Mouse (Mus musculus) heart, embryonic 12.5 days (tissue): Measurements from ENCODE around the gene Nrtn. TPM values are rescaled to one million over a fixed set of nuclear protein-coding genes. Genes with fewer than 3 reads are reported as not detected.

Experiments
- ATAC-seq: fragments of 200-750 bp; cut with Nextera tagmentation; 2 replicates; pipeline ENCODE4 v1.8.0; 2017; ENCODE audit warnings: moderate TSS enrichment, moderate library complexity; ENCODE audit not compliant: insufficient number of reproducible peaks, low FRiP score
- H3K27ac ChIP-seq: fragments of 300-500 bp; sonication (generic); 2 replicates; pipeline ENCODE4 v1.5.1; 2016; ENCODE audit warnings: mild to moderate bottlenecking, moderate library complexity; ENCODE audit not compliant: poor library complexity, severe bottlenecking
- H3K27me3 ChIP-seq: fragments of 300-500 bp; sonication (generic); replicated peaks from 2 replicates; pipeline ENCODE4 v1.6.1; 2016; ENCODE audit warnings: mild to moderate bottlenecking, moderate library complexity
- H3K36me3 ChIP-seq: fragments of 300-500 bp; sonication (generic); 2 replicates; pipeline ENCODE4 v1.6.1; 2016; ENCODE audit warnings: mild to moderate bottlenecking, moderate library complexity
- H3K4me1 ChIP-seq: fragments of 300-500 bp; sonication (generic); replicated peaks from 2 replicates; pipeline ENCODE4 v1.6.1; 2016; ENCODE audit warnings: mild to moderate bottlenecking
- H3K4me2 ChIP-seq: fragments of 300-500 bp; sonication (generic); 2 replicates; pipeline ENCODE4 v1.6.1; 2016; ENCODE audit warnings: mild to moderate bottlenecking, moderate library complexity
- H3K4me3 ChIP-seq: fragments of 300-500 bp; sonication (generic); 2 replicates; pipeline ENCODE4 v1.5.1; 2016; ENCODE audit warnings: mild to moderate bottlenecking
- H3K9ac ChIP-seq: fragments of 300-500 bp; sonication (generic); 2 replicates; pipeline ENCODE4 v1.6.1; 2016; ENCODE audit warnings: mild to moderate bottlenecking, moderate library complexity
- H3K9me3 ChIP-seq: fragments of 300-500 bp; sonication (generic); replicated peaks from 2 replicates; pipeline ENCODE4 v1.6.1; 2016; ENCODE audit warnings: mild to moderate bottlenecking, moderate library complexity
- whole genome bisulfite sequencing: fragments of 180-500 bp; shearing (Covaris S2); methylation state at CpG from one replicate; pipeline ENCODE4 v1.1.7; 2016; 5-methylcytosine and 5-hydroxymethylcytosine counted together
- polyA plus RNA-seq: library from polyadenylated mRNA; unstranded; fragments of >200 nt; fragmentation: Nextera tagmentation; extraction: Ambion mirVana; gene quantifications from 2 replicates; pipeline ENCODE4 v1.2.1, GENCODE M21; 2016

The Nrtn gene
- polyA plus RNA-seq, 1 experiment from 2014 or later, result 9.0 TPM

GRCm38 (mm10) chr17:56762769-56763731, 5.7 kb upstream of the Nrtn start:
- Histone ChIP-seq H3K4me3 (no peak overlapping the region), H3K9me3 (peaks cover 6% of the 10 kb centered on the region; the same call in 1 of the 2 replicates), H3K4me2 (peak overlapping the region; percentile 65), H3K27me3 (peaks cover 27% of the 10 kb centered on the region), H3K4me1 (peaks cover 27% of the 10 kb centered on the region), H3K27ac (peak overlapping the region; percentile 81), H3K9ac (peak overlapping the region; percentile 43; the same call in 1 of the 2 replicates), H3K36me3 (peaks cover 17% of the 10 kb centered on the region)
- ATAC-seq, result no peak
- 37% methylated on average over 27 of the region's 27 CpGs for WGBS

- WGBS, result 1% methylated on average over 28 of the region's 28 CpGs
- H3K27me3 ChIP-seq, result peaks cover 38% of the 10 kb centered on the region
These were observed 4.7 kb upstream of the Nrtn start for GRCm38 (mm10) chr17:56761991-56762410.

GRCm38 (mm10) chr17:56761077-56761476, 3.7 kb upstream of the Nrtn start:
- H3K36me3 ChIP-seq, result no peaks in the 10 kb centered on the region
- H3K4me1 ChIP-seq, result peaks cover 41% of the 10 kb centered on the region
- peaks cover 8% of the 10 kb centered on the region; the same call in 1 of the 2 replicates for H3K9me3 ChIP-seq
- H3K9ac ChIP-seq, result no peak overlapping the region
- no peak overlapping the region for H3K4me3 ChIP-seq
- WGBS, result 70% methylated on average over 3 of the region's 3 CpGs
- no peak overlapping the region for H3K4me2 ChIP-seq
- ATAC-seq, result no peak
- peaks cover 47% of the 10 kb centered on the region for H3K27me3 ChIP-seq
- H3K27ac ChIP-seq, result no peak overlapping the region

More at GRCm38 (mm10) chr17:56761991-56762410, 4.7 kb upstream of the Nrtn start:
- Histone ChIP-seq H3K4me3 (peak overlapping the region; percentile 40), H3K4me2 (peak overlapping the region; percentile 65), H3K27ac (peak overlapping the region; percentile 81), H3K9me3 (peaks cover 8% of the 10 kb centered on the region; the same call in 1 of the 2 replicates), H3K36me3 (peaks cover 7% of the 10 kb centered on the region), H3K9ac (peak overlapping the region; percentile 43), H3K4me1 (peaks cover 37% of the 10 kb centered on the region)
- ATAC-seq, result peak; percentile 79

- ATAC-seq, result no peak
- Histone ChIP-seq H3K36me3 (no peaks in the 10 kb centered on the region), H3K27me3 (peaks cover 65% of the 10 kb centered on the region), H3K9ac (no peak overlapping the region), H3K4me3 (no peak overlapping the region), H3K4me1 (peaks cover 42% of the 10 kb centered on the region), H3K9me3 (peaks cover 8% of the 10 kb centered on the region; the same call in 1 of the 2 replicates), H3K4me2 (no peak overlapping the region), H3K27ac (no peak overlapping the region)
- WGBS, result 61% methylated on average over 7 of the region's 7 CpGs
These were observed 1.9 kb upstream of the Nrtn start for GRCm38 (mm10) chr17:56759261-56759660.

- Histone ChIP-seq H3K27ac (no peak overlapping the region), H3K4me1 (peaks cover 41% of the 10 kb centered on the region), H3K9ac (no peak overlapping the region), H3K4me3 (no peak overlapping the region), H3K9me3 (peaks cover 8% of the 10 kb centered on the region; the same call in 1 of the 2 replicates), H3K27me3 (peaks cover 76% of the 10 kb centered on the region), H3K4me2 (peak overlapping the region; percentile 89; the same call in 1 of the 2 replicates), H3K36me3 (no peaks in the 10 kb centered on the region)
- 4% methylated on average over 12 of the region's 12 CpGs for WGBS
- ATAC-seq, result no peak
These were observed 802 bp upstream of the Nrtn start for GRCm38 (mm10) chr17:56758132-56758531.

- H3K4me3 ChIP-seq, result peak overlapping the region; percentile 51
- peaks cover 30% of the 10 kb centered on the region for H3K4me1 ChIP-seq
- peaks cover 89% of the 10 kb centered on the region for H3K27me3 ChIP-seq
- peak overlapping the region; percentile 89 for H3K4me2 ChIP-seq
- H3K9ac ChIP-seq, result peak overlapping the region; percentile 77
- 2% methylated on average over 51 of the region's 51 CpGs for WGBS
- H3K27ac ChIP-seq, result no peak overlapping the region
- 0 out of 2 replicates have a peak, but pooled peaks have one; percentile 5 for ATAC-seq
- H3K9me3 ChIP-seq, result peaks cover 8% of the 10 kb centered on the region; the same call in 1 of the 2 replicates
- no peaks in the 10 kb centered on the region for H3K36me3 ChIP-seq
These were observed 479 bp downstream of the Nrtn start for GRCm38 (mm10) chr17:56756703-56757399.

- H3K4me2 ChIP-seq, result peak overlapping the region; percentile 17; the same call in 1 of the 2 replicates
- peaks cover 8% of the 10 kb centered on the region; the same call in 1 of the 2 replicates for H3K9me3 ChIP-seq
- peaks cover 95% of the 10 kb centered on the region for H3K27me3 ChIP-seq
- peaks cover 29% of the 10 kb centered on the region for H3K4me1 ChIP-seq
- H3K4me3 ChIP-seq, result 0 out of 2 replicates have a peak overlapping the region, but pooled peaks have one; percentile 5
- H3K27ac ChIP-seq, result no peak overlapping the region
- H3K36me3 ChIP-seq, result no peaks in the 10 kb centered on the region
- WGBS, result 13% methylated on average over 36 of the region's 36 CpGs
- no peak overlapping the region for H3K9ac ChIP-seq
- ATAC-seq, result no peak
These were observed 2.8 kb downstream of the Nrtn start for GRCm38 (mm10) chr17:56754271-56755185.

GRCm38 (mm10) chr17:56753452-56753851, 3.9 kb downstream of the Nrtn start:
- Histone ChIP-seq H3K9me3 (peaks cover 6% of the 10 kb centered on the region; the same call in 1 of the 2 replicates), H3K4me3 (no peak overlapping the region), H3K4me2 (no peak overlapping the region), H3K4me1 (peaks cover 29% of the 10 kb centered on the region), H3K27me3 (peaks cover 93% of the 10 kb centered on the region), H3K36me3 (no peaks in the 10 kb centered on the region), H3K27ac (no peak overlapping the region), H3K9ac (no peak overlapping the region)
- WGBS, result 23% methylated on average over 15 of the region's 15 CpGs
- ATAC-seq, result no peak

- Histone ChIP-seq H3K36me3 (no peaks in the 10 kb centered on the region), H3K4me2 (peak overlapping the region; percentile 63), H3K27me3 (peaks cover 74% of the 10 kb centered on the region), H3K4me1 (peaks cover 16% of the 10 kb centered on the region; the same call in 1 of the 2 replicates), H3K4me3 (peak overlapping the region; percentile 42), H3K27ac (no peak overlapping the region), H3K9ac (peak overlapping the region; percentile 30; the same call in 1 of the 2 replicates), H3K9me3 (peaks cover 3% of the 10 kb centered on the region; the same call in 1 of the 2 replicates)
- ATAC-seq, result peak; percentile 77
- WGBS, result 17% methylated on average over 71 of the region's 71 CpGs
These were observed 5.8 kb downstream of the Nrtn start for GRCm38 (mm10) chr17:56751404-56752072.
